Mouse (Mus musculus) brain, embryonic 18.5 days (tissue): ENCODE measurements around the gene Zfp593.
"Not testable (repeated sequence)": the region's sequence is repeated elsewhere in the genome, so short reads cannot be mapped to it uniquely, and the experiment has no call there.

ENCODE experiments used
- DNase-seq: peaks from one replicate; pipeline ENCODE4 v3.0.0-alpha.2; 2012; ENCODE audit warnings: low read depth, low spot score

Gene Zfp593

DNA sequence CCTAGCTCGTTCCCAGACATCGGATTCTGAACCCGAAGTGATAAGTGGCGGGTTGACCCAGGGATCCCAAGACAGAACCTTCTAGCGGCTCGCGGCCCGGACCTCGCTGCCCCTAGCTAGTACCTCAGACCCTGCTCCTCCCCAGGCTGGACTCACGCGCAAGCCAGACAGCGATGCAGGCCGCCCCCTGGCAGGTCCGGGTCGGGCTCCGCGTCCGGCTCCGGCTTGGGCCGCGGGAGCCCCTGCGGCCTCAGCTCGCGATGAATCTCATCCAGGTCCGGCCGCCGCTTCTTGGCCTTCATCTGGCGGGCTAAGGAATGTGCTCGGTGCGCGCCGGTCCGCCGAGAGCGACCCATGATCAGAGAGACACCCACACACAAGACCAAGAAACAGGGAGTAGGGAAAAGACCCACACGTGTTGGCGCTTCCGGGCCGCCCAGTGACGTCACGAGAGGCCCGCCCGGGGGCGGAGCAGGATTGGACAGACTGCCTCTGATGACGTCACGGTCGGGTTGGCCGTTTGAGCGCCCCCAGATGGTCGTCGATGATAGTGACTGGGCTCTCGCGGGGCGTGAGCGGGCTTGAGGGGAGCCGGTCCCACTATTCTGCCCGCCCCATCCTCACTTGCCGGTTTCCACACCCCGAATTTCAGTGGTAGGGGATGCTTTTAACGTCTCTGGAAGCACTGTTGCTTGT lies at the start of gene Zfp593:
Zfp593 (minus strand) TSS at position 445 of the 696 bp plus-strand sequence.
- peak; percentile 73 for DNase-seq

DNA sequence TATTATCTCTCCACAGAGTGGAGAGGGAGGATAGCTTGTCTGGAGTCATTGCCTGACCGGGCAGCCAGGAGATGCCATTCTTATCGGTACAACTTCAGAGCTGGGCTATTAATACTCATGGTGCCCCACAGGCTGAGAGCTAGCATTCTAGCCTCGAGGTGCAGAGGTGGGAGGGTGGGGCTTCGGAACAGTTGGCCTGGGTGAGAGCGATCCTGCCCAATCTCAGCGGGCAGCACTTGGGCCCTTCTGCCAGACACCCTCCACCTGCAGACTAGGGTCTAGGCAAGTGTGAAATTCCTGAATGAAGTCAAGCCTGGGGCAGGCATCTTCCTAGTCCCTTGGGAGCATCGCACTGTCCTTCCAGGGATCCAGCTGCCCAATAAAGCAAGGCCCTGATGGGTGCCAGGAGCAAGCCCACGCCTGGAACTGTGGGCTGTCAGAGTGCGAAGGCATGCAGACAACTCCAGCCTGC lies 48.3 kb upstream of the Zfp593 start:
- DNase-seq = no peak

GRCm38 (mm10) chr4:134293061-134293691 lies 47.8 kb upstream of the Zfp593 start:
- DNase-seq = no peak

GRCm38 (mm10) chr4:134292067-134292466 lies 46.7 kb upstream of the Zfp593 start:
- no peak for DNase-seq

GRCm38 (mm10) chr4:134288397-134289256 lies 43.2 kb upstream of the Zfp593 start:
- DNase-seq = no peak

DNA sequence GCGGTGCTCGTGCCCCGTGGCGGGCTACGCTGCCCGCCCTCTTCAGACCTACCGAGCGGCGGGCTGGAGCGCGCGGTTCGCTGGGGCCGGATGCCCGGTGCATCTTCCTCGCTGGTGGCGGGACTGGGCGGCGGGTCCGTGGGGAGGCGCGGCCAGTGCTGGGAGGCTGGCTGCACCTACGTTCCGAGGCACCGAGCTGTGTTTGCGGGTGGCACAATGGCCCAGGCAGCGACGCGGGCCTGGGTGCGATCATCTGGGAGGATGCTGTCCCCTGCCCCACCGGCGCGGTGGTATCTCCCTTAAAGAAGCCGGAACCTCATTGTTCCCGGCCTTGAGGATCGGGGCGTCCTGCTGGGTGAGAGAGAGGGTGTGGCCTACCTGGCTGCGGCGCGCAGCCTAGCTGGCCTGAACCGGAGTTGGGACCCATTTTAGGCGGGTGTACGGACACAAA lies 42.2 kb upstream of the Zfp593 start, which contains the start of gene Pdik1l:
Pdik1l (minus strand) TSS at position 321 of the 451 bp plus-strand sequence.
- no peak for DNase-seq

GRCm38 (mm10) chr4:134287168-134287564 lies 41.8 kb upstream of the Zfp593 start:
- peak; percentile 84 for DNase-seq

GRCm38 (mm10) chr4:134286226-134287167 lies 41.1 kb upstream of the Zfp593 start:
- DNase-seq = no peak

DNA sequence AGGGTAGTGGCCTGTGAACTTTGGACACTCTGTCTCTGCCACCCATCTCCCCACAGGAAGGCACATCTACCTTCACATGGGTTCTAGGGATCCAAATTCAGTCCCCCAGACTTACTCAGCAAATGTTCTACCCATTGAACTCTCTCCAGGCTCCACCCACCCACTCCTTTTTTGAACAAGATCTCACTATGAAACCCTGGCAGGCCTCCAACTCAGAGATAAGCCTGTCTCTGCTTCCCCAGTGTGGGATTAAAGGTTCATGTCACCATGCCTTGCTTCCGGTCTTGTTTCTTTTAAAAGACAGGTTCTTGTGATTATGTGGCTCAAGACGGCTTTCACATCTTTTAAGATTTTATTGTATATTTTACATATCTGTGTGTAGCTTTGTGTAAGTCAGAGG lies 39.5 kb upstream of the Zfp593 start:
- no peak for DNase-seq

DNA sequence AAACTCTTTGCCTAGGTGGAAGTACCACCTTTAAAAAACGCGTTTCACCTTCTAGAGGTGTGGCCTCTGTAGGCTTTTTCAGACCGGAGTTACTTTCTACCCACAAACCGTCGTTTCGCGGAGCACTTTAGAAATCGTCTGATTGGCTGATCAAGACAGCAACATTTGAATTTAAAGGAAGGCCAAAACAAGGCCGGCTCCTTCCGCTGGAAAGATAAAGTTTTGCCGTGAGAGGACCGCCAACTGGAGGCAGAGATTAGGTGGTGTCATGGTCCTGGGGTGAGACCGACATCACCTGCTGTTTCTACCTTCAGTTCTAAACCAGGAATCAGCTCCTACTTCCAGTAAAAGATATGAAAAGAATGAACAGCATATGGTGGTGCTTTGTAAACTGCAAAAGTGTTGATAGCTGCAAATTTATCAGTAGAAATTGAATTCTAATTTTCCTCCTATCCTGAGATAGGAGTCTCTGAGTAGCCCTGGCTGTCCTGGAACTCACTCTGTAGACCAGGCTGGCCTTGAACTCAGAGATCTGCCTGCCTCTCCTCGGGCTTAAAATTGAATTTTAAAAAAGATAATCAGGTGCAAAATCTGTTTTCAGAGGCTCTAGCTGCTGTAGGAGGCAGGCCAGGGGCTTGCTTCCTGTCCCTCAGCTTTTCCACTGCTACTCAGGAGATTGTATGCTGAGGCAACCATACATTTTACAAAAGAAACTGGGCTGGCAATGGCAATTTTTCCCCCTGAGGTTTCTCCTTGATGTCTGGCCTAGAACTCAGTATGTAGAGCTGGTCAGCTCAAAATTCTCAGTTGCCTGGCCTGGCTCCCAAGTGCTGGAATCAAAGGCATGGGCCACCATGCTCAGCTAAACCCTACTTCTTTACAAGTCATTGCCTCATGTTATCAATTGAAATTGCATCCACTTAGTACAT lies 28.3 kb upstream of the Zfp593 start:
- DNase-seq = no peak

- no peak for DNase-seq
These were observed 27.5 kb upstream of the Zfp593 start for GRCm38 (mm10) chr4:134272731-134273416.

- DNase-seq = no peak
These were observed 26.6 kb upstream of the Zfp593 start for GRCm38 (mm10) chr4:134271979-134272378.

GRCm38 (mm10) chr4:134269622-134270021 lies 24.2 kb upstream of the Zfp593 start:
- DNase-seq = not testable (repeated sequence)

- no peak for DNase-seq
These were observed 22.8 kb upstream of the Zfp593 start for GRCm38 (mm10) chr4:134268102-134268655.

DNA sequence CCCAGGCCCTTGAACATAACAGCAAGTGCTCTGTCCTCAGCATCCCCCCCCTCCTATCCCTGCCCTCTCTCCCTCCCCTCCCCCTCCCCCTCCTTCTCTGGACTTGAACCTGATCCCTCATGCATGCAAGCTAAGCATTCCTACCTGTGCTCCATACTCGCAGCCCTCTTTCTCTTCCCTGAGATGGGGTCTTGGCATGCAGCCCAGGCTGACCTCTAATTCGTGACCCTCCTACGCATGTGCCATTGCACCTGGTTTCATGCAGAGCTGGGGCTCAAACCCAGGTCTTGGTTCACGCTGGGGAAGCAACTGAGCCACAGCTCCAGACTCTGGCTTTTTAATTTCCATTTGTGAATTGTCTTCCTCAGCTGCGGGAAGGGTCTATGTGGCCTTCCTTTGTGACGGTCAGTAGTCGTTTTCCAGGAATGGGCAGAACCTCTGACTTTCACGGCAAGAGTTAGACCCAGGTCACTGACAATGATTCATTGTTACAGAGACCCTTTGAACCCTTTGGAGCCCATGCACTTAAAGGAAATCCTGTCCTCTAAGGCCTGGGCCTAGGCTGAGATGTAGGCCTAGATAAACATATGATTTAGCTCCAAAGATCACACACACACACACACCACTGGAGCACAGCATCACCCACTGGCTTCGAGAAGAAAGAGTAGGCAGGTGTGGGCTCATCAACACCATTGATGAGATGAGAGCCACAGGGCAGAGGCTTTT lies 20.6 kb upstream of the Zfp593 start:
- DNase-seq = no peak

- DNase-seq = no peak
These were observed 17.8 kb upstream of the Zfp593 start for GRCm38 (mm10) chr4:134263191-134263590.

- no peak for DNase-seq
These were observed 13.0 kb upstream of the Zfp593 start for GRCm38 (mm10) chr4:134258354-134258753.
